Mouse (Mus musculus) erythroblast, embryonic 14.5 days (primary cell): ENCODE measurements around the gene Gnmt.

Experiments
- GATA1 ChIP-seq: IDR thresholded peaks from 2 replicates; pipeline ENCODE4 v1.6.1; 2012; ENCODE audit warnings: low read length, inconsistent platforms, mixed read lengths
- TAL1 ChIP-seq: IDR thresholded peaks from 3 replicates; pipeline ENCODE4 v1.6.1; 2012; ENCODE audit warnings: low read length, inconsistent platforms, mixed read lengths

- no peak for TF ChIP-seq TAL1
- TF ChIP-seq GATA1, result no peak
Observed at GRCm38 (mm10) chr17:46702100-46702499, 26.9 kb downstream of the Gnmt start.
